Mouse (Mus musculus) lung, postnatal 0 days (tissue): ENCODE results near the gene Nr1h4.

Experiments used
- CTCF ChIP-seq: IDR thresholded peaks from 2 replicates; pipeline ENCODE4 v1.5.1; 2016; ENCODE audit warnings: antibody characterized with exemption, mild to moderate bottlenecking
- EP300 ChIP-seq: IDR thresholded peaks from 2 replicates; pipeline ENCODE4 v1.6.1; 2016; ENCODE audit warnings: antibody characterized with exemption, mild to moderate bottlenecking, control low read depth

DNA sequence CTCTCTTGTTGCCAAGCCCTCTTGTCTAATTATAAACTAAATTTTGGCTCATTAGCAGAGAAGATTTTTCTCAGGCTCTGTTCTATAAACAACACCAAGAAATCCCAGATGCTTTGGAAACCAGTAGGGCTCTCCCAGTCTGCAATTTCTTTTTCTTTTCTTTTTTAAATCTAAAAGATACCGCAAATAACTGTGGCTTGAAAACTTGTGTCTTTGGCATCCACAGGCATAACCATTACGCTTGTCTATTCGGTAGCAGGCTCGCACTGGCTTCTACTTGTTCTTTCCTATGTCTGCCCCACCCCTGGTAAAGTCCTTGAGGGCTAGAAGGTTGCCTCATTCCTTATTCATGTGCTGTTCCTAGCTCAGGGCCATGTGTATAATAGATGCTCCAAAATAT lies 18.3 kb upstream of the Nr1h4 start:
- no peak for TF ChIP-seq EP300
- no peak for TF ChIP-seq CTCF
